Mouse (Mus musculus): ENCODE data around the gene Stxbp4.
A peak's percentile ranks its signal among the peaks of the same experiment; 100 is the strongest.

The Stxbp4 gene

GRCm38 (mm10) chr11:90637440-90638311 lies at the start of gene Stxbp4, which contains the start of gene Cox11:
Gene Stxbp4 (minus strand): TSS chr11:90638084.
Gene Cox11 (plus strand): TSS chr11:90638173.
- DNase-seq (ENCODE audit: low spot score in 2 of 2): peak; percentile 89 to 90

GRCm38 (mm10) chr11:90687040-90687439 lies 49.2 kb upstream of the Stxbp4 start:
- DNase-seq (ENCODE audit: low spot score in 2 of 2): no peak

GRCm38 (mm10) chr11:90686287-90687025 lies 48.6 kb upstream of the Stxbp4 start:
- no peak for DNase-seq (ENCODE audit: low spot score in 2 of 2)

GRCm38 (mm10) chr11:90685196-90685595 lies 47.3 kb upstream of the Stxbp4 start:
- DNase-seq (ENCODE audit: low spot score in 2 of 2): no peak

- DNase-seq (ENCODE audit: low spot score in 2 of 2): no peak
Measured at GRCm38 (mm10) chr11:90684765-90685164, 46.9 kb upstream of the Stxbp4 start.

- no peak for DNase-seq (ENCODE audit: low spot score in 2 of 2)
Measured at GRCm38 (mm10) chr11:90681171-90681570, 43.3 kb upstream of the Stxbp4 start.

- DNase-seq (ENCODE audit: low spot score in 2 of 2): no peak
Measured at GRCm38 (mm10) chr11:90678582-90678981, 40.7 kb upstream of the Stxbp4 start.

GRCm38 (mm10) chr11:90677771-90678288 lies 39.9 kb upstream of the Stxbp4 start:
- DNase-seq (ENCODE audit: low spot score in 2 of 2): no peak

- no peak for DNase-seq (ENCODE audit: low spot score in 2 of 2)
Measured at GRCm38 (mm10) chr11:90677027-90677426, 39.1 kb upstream of the Stxbp4 start.

- DNase-seq (ENCODE audit: low spot score in 2 of 2): no peak
Measured at GRCm38 (mm10) chr11:90675479-90676110, 37.7 kb upstream of the Stxbp4 start.

- DNase-seq (ENCODE audit: low spot score in 2 of 2): no peak
Measured at GRCm38 (mm10) chr11:90667325-90667724, 29.4 kb upstream of the Stxbp4 start.

GRCm38 (mm10) chr11:90666916-90667315 lies 29.0 kb upstream of the Stxbp4 start:
- DNase-seq (ENCODE audit: low spot score in 2 of 2): no peak

GRCm38 (mm10) chr11:90666144-90666757 lies 28.4 kb upstream of the Stxbp4 start:
- no peak for DNase-seq (ENCODE audit: low spot score in 2 of 2)

GRCm38 (mm10) chr11:90665161-90665560 lies 27.3 kb upstream of the Stxbp4 start:
- no peak for DNase-seq (ENCODE audit: low spot score in 2 of 2)

- no peak for DNase-seq (ENCODE audit: low spot score in 2 of 2)
Measured at GRCm38 (mm10) chr11:90664345-90664986, 26.6 kb upstream of the Stxbp4 start.

- no peak for DNase-seq (ENCODE audit: low spot score in 2 of 2)
Measured at GRCm38 (mm10) chr11:90663618-90664297, 25.9 kb upstream of the Stxbp4 start.

GRCm38 (mm10) chr11:90663052-90663451 lies 25.2 kb upstream of the Stxbp4 start:
- DNase-seq (ENCODE audit: low spot score in 2 of 2): no peak

GRCm38 (mm10) chr11:90660662-90661061 lies 22.8 kb upstream of the Stxbp4 start:
- DNase-seq (ENCODE audit: low spot score in 2 of 2): no peak

GRCm38 (mm10) chr11:90657527-90657926 lies 19.6 kb upstream of the Stxbp4 start:
- DNase-seq (ENCODE audit: low spot score in 2 of 2): no peak

- no peak for DNase-seq (ENCODE audit: low spot score in 2 of 2)
Measured at GRCm38 (mm10) chr11:90652603-90653002, 14.7 kb upstream of the Stxbp4 start.

Data from thymus, postnatal 10 days (tissue).